Mouse (Mus musculus): Measurements from ENCODE around the gene Astl.

DNA sequence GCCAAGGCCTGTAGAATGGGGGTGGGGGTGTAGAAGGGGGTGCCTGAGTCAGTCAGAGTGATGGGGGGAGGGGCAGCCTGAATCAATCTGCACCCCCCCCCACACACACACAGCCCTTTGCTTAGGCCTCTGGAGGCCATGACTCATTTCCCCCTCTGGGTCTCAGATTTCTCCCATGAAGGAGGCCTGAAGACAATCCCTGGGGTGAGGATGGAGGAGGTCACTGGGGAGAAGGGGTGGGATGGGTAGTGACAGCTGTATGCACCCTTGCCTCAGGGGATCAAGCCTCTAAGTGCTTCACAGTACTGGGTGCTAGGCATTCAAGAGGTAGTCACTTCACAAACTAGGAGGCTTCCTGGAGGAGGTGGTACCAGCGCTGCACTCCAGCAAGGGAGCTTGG lies 14.8 kb upstream of the Astl start:
- TF ChIP-seq CTCF (IDR thresholded peaks at IDR 0.05; ENCODE audit: low read depth) (no peak), EP300 (IDR thresholded peaks at IDR 0.05; ENCODE audit: low read depth) (no peak)
